Mouse (Mus musculus) retina, adult 2 months (tissue): Measurements from ENCODE around the gene Foxk1.

Experiments
- DNase-seq: peaks from one replicate; pipeline ENCODE4 v3.0.0-alpha.2; 2012; ENCODE audit warnings: low read depth, low spot score

The Foxk1 gene

GRCm38 (mm10) chr5:142417104-142417503 is 15.8 kb downstream of the Foxk1 start:
- DNase-seq = no peak

- DNase-seq = no peak
These were observed 16.6 kb downstream of the Foxk1 start for GRCm38 (mm10) chr5:142417876-142418275.

- DNase-seq = no peak
These were observed 17.1 kb downstream of the Foxk1 start for GRCm38 (mm10) chr5:142418419-142418818.

GRCm38 (mm10) chr5:142420317-142420716 is 19.0 kb downstream of the Foxk1 start:
- no peak for DNase-seq

DNA sequence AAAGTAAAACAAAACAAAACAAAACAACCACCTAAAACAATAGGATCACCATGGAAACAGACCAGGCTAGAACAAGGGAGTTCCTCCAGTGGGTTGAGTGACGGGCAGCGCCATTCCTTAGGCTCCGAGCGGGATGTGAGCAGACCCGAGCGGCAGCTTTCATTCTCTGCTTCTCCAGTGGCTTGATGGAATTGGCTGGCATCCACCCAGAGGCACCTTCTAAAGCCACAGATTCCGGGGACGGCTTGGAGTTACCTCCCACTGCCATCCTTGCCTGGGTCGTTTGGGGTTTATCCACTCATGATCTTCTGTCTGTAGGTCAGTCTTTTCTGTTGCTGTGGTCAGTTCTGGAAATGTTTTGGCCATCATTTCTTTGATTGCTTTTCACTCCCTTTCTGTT is 19.6 kb downstream of the Foxk1 start:
- no peak for DNase-seq

DNA sequence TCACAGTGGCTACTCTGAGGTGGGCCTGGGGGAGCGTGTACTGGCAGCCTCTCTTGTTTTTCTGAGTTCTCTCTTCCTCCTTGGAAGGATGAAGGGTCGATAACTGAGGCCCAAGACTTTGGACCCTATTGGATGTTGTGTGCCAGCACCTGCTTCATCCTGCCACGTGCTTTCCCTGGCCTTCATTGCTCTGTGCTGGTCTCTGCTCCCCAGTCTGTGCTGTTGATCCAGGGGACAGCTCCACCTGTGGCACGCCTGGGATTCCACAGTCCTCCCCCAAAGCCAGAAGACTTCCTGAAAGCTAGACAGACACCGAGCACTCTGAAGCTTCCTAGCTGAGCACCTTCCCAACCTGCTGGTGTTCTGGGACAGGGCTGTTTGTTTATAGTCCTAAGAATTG is 20.6 kb downstream of the Foxk1 start:
- no peak for DNase-seq

DNA sequence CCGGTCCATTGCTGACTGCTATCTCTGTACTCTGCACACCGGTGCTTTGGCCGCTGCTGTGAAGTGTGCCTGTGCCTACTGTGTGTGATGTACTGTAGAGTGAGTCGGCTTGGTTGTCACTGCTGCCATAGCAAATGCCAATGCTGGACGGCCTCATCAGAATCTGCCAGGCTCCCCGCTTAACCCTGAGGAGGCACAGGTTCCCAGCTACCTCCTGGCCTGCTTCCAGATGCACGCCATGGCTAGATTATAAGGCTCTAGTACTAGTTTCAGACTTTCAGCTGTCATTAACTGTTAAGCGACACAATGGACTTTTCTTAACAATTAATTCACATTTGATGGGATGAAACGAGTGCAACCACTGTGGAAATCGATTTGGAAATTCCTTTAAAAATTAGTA is 21.8 kb downstream of the Foxk1 start:
- no peak for DNase-seq

DNA sequence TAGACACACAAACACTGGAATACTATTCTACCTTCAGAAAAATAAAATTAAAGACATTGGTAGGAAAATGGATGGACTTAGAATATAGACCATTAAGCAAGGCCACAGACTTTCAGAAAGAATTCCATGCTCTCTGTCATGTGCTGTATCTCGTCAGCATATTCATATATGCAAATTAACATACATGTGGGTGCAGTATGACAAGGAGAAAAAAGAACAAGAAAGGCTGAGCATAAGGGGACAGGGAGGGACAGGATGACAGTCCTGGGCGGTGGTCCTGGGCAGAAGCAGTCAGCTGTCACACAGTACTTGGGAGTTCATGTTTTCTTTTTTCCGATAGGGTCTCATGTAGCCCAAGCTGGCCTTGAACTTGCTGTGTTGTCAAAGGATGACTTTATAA is 22.4 kb downstream of the Foxk1 start:
- DNase-seq = no peak

DNA sequence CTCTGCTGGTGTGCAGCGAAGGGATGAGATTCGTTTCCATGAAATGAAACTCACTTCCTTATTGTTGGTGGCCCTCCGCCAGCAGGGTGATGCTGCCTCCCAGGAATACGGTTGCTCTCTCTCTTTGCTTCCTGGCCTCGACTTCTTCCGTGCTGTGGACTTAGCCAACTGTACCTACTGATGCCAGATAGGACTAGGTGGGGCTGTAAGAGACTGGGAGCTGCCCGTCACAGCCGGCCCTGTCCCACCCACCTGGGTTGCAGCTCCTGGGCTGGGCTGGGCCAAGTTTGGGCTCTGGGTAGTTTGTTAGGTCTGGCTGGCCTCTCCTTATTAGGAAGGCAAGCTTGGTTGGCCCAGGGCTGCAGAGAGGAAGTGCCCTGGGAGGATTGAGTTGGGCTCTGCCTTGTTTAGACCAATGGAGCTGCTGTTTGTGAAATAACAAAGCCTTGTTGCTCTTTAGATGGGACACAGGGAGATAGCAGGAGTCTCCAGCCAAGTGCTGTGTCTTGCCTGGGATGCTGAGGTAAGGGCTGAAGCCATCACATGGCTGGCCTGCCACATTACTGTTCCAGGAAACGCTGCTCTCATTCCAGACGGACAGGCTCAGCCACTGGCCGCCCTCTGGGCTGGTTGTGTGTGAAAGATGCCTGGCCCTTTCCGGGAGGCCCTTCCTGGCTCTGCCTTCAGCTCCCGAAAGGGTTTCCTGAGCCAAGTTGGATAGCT is 23.5 kb downstream of the Foxk1 start:
- DNase-seq = no peak

DNA sequence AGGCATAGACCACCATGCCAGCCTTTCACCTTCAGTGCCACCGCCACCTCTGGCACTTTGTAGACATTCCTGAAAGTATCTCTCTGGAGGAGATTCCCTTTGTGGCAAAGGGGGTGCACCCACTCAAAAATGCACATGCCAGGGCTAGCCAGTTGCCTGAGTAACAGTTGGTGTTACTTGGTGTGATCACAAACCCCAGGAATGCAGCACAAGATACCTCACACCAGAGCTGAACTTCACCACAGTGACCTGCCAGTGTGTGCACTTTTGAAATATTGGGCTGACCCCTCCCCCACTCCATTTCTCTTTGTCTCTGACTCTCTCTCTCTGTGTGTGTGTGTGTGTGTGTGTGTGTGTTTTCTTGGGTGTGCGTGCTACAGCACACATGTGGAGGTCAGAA is 25.2 kb downstream of the Foxk1 start:
- DNase-seq = no peak

DNA sequence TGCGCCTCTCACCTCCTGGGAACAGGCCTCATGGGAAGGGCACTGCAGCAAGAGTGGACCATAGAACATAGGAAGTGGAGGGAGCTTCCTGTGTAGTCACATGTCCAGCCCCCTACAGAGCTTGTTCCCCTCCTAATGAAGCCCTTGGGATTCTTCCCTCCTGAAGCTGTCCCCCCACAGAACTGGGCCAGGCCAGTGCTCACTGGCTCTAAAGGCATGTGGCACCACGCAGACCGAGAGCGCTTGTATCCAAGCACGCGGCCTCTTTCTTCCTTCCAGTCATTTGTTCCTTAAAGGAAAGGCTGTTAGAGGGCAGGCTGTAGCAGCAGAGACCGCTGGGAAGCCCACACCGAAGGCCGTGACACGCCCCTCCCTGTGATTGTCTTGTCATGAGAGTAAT is 26.6 kb downstream of the Foxk1 start:
- no peak for DNase-seq

GRCm38 (mm10) chr5:142428691-142429090 is 27.4 kb downstream of the Foxk1 start:
- no peak for DNase-seq

GRCm38 (mm10) chr5:142431029-142431428 is 29.7 kb downstream of the Foxk1 start:
- DNase-seq = no peak

DNA sequence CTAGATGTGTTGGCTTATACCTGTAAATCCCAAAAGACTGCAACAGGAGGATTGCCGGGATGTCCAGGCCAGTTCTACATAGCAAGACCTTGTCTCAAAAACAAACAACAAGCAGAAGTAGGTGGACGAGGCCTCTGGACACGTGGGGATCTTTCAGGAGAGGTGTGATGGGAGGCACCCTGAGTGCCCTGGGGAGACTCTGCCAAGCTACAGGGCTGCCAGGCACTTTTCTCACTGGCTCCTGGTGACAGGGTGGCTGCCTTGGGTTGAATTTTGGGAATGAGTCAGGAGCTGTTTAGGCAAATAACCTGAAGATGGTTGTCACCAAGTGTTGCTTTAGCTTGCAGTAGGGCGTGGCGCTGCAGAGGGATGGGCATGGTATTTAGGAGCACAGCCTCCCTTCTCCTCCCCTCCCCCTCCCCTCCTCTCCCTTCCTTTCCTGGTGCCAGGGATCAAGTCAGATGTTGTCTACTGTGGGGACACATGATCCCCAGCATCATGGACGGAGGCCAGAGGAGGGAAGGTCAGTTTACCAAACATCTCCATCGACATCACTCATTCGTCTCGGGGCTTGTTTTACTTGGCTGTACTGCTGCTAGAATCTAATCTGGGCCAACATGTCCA is 30.6 kb downstream of the Foxk1 start:
- no peak for DNase-seq

DNA sequence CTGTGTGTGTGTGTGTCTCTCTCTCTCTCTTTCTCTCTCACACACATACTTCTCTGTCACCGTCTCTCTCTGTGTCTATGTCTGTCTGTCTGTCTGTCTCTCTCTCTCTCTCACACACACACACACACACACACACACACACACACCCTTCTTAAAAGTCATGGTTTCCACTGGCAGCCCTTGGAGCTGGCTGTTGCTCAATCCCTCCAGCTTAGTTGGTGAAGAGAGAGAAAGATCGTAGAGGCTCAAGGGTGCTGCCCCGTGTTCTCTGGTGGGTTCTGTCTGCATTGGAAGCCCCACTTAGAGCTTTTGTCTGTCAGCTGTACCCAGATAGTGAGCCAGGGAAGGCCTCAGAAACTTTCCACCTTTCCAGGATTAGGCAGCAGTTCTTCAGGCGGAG is 31.4 kb downstream of the Foxk1 start:
- DNase-seq = no peak

GRCm38 (mm10) chr5:142434052-142434451 is 32.8 kb downstream of the Foxk1 start:
- no peak for DNase-seq

GRCm38 (mm10) chr5:142435736-142436135 is 34.4 kb downstream of the Foxk1 start:
- no peak for DNase-seq

DNA sequence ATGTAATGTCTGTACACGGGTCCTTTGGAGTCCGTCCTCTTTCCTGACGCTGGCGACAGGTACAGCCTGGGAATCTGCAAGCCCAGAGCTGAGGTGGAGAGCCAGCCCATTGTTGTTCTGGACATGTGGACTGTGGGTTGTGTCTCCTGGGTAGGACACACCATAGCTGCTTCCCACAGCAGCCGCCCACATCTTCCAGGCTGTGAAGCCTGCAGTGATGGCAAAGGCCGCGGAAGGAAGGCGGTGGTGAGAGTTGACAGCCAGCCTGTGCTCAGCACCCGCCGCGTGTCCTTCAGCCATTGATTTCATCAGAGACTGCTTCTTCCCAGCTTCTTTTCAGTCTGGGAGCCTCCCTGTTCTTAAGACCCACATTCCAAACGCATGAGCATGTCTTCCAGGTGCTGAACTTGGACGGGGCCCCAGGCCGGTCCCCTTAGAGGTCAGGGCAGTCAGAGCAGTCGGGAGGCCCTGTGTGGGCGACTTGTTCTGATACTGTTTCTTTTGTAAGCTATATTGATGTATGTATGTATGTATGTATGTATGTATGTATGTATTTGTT is 37.2 kb downstream of the Foxk1 start:
- DNase-seq = no peak

- no peak for DNase-seq
These were observed 38.7 kb downstream of the Foxk1 start for GRCm38 (mm10) chr5:142439911-142440432.

- DNase-seq = no peak
These were observed 39.3 kb downstream of the Foxk1 start for GRCm38 (mm10) chr5:142440451-142441147.

DNA sequence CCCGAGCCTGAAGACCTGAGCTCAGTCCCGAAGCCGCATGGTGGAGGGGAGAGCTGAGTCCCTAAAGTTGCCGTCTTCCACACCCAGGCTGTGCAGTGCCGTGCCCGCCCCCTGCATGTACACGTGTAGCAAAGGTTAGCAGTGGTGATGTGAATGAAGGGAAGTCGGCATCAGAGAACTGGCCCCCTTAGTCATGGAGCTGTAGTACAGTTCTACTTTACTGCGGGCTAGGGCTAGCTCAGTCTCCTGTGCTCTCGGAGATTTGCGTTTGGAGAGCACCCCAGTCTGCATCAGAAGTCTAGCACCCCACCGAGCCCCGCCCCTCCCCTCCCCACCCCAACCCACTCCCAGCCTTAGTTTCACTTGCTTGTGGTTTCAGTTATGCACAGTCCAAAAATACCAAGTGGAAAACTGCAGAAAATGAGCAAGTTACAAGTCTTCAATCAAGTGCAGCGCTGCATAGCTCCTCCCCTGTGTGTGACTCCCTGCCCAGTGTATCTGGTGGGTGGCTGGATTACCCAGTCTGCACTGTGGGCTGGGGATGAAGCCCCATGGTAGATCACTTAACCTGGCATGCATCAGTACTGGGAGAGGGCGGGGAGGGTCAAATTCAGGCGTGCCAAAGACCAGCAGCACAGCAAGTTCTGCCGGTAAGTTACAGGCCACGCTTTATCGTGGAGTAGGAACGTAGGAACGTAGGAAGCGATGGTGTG is 40.2 kb downstream of the Foxk1 start:
- no peak for DNase-seq

GRCm38 (mm10) chr5:142442045-142442440 is 40.7 kb downstream of the Foxk1 start:
- no peak for DNase-seq
